Mouse (Mus musculus): ENCODE results near the gene Prpf3.
"Not testable (repeated sequence)": the region's sequence is repeated elsewhere in the genome, so short reads cannot be mapped to it uniquely, and the experiment has no call there.

The Prpf3 gene

DNA sequence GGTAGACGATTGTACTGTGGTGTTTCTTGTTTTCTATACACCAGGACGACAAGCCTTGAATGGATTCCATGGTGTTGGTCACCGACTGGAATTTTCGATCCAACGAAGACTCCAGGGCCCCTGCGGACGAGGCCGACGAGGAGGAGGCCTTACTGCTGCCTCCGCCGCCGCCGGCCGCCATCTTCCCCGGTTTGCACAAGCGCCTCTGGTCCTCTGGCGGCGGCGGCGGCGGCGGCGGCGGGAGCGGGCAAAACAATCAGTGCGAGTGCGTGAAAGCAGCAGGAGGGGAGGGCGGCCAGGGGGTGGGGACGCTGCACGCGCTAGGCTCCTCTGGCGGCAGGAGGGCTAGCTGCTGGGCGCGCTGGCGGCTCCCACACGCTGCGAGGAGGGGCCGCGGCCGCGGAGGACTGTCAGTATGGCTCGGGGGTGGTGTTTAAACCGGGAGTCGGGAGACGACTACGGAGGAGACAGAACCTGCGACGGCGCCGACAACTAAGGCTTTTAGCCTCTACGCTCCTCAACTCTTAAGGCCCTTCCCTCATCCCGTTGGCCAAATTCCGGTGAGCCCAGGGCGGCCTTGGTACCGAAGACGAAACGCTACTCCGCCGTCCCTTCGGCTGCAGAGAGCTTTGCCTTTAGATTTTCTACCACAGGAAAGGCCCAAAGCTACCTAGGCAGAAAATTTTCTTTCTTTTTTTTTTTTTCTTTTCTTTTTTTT, 37.0 kb downstream of the Prpf3 start, which contains the start of gene Rprd2:
Gene Rprd2 (minus strand): TSS at position 293 of the 718 bp plus-strand sequence.
- DNase-seq = peak; percentile 64

DNA sequence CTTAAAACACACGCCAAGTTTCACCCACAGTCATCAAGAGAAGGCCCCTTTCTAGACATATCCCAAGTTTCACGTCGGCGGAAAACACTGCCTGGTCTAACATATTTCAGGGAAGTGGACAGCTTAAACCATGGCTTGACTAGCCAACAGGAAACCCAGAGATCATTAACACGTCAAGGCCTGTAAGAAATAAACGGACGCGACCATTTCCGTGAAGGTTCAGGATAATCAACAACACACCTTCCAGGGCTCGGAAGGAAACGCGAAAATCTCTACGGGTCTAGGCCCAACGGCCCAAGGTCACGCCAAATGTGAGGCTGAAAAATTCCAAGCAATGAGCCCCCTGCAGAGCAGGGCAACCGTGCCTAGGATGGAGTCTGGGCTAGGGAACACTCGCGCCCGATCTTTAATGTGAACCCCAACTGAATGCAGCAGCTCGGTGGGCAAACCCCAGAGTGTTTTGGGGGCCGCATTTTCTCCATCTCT, 37.6 kb downstream of the Prpf3 start:
- DNase-seq = peak; percentile 75

- DNase-seq = no peak
Observed at GRCm38 (mm10) chr3:95816681-95817080, 39.0 kb downstream of the Prpf3 start.

DNA sequence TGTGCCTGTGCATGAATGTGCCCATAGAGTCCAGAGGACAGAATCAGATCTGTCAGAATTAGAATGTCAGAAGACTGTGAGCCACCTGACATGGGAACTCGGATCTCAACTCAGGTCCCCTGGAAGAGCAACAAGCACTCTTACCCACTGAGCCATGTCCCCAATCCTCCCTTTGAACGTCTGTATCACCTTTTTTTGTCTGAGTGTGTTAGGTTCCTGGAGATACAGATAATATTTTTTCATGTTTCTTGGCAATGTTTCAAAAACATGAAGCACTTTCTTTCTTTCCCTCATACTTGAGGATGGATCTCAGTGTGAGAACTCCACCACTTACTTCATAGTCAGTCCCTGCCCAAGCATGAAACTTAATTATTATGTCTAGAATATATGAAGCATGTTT, 47.3 kb downstream of the Prpf3 start:
- DNase-seq = no peak

- not testable (repeated sequence) for DNase-seq
Observed at GRCm38 (mm10) chr3:95807630-95808029, 48.1 kb downstream of the Prpf3 start.

DNA sequence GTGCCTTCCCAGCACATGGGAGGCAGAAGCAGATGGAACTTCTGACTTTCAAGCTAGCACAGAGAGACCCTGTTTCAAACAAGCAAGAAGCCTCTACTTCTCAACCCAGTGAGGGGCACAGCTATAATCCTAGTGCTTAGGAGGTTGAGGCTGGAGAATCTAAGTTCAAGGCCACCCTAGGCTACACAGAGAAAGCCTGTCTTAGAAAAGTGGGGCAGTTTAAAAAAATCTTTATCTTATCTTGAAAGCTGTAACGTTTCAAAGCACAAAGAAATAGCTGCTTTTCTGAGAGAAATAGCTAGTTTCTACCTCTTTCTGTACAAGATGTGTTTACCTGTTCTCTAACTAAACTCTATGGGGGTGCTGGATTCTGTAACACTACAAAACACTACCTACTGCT, 49.0 kb downstream of the Prpf3 start:
- DNase-seq = no peak

DNA sequence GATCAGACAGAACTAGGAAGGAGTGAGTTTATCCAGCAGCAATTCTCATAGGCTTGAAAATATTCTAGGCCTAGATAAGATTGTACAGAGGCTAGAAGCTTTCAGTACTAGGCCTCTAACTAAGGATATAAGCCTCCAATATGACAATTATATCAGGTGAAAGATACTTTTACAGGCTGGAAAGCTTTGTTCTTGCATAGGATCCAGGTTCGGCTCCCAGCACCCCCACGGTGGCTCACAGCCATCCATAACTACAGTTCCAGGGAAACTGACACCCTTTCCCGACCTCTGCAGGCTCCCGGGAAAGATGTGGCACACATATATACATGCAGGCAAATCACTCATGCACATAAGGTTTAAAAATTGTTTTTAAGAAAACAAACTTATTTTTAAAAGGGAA, 51.8 kb downstream of the Prpf3 start:
- DNase-seq = no peak

GRCm38 (mm10) chr3:95798756-95799155, 56.9 kb downstream of the Prpf3 start:
- no peak for DNase-seq

- DNase-seq = no peak
Observed at GRCm38 (mm10) chr3:95794299-95794698, 61.4 kb downstream of the Prpf3 start.

GRCm38 (mm10) chr3:95793662-95794061, 62.0 kb downstream of the Prpf3 start:
- DNase-seq = no peak

DNA sequence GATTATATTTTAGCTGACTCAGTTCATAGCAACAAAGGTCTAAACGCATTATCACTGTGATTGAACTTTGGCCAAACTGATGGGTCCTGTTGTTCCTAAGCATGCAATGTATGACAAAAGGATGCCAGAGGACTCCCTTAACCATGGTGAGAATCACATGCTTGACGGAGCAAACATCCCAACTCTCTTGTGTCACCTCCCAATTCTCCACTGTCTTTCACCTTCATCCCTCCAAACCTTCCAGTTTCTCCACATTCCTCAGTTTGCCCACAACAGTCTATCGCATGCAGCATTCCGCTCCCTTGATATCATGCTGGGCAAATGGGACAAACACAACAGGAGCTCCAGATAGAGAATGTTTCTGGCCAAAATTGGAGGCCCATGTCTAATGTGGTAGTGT, 70.2 kb downstream of the Prpf3 start:
- DNase-seq = no peak

All from kidney, adult 11 months (tissue).